Mouse (Mus musculus) embryo, embryonic 9.5 days (tissue): Measurements from ENCODE around the gene Drg1.
A peak's percentile ranks its signal among the peaks of the same experiment; 100 is the strongest.
"Not testable (repeated sequence)": the region's sequence is repeated elsewhere in the genome, so short reads cannot be mapped to it uniquely, and the experiment has no call there.

Source experiments
- DNase-seq: peaks from one replicate; pipeline ENCODE4 v3.0.0-alpha.2; 2017; ENCODE audit errors: extremely low spot score

The Drg1 gene

GRCm38 (mm10) chr11:3212526-3212925 lies 53.7 kb downstream of the Drg1 start:
- no peak for DNase-seq

- no peak for DNase-seq
Measured at GRCm38 (mm10) chr11:3206783-3207182, 59.4 kb downstream of the Drg1 start.

- DNase-seq = no peak
Measured at GRCm38 (mm10) chr11:3205207-3205606, 61.0 kb downstream of the Drg1 start.

GRCm38 (mm10) chr11:3203771-3204170 lies 62.4 kb downstream of the Drg1 start:
- DNase-seq = no peak

GRCm38 (mm10) chr11:3202781-3203441 lies 63.3 kb downstream of the Drg1 start:
- DNase-seq = peak; percentile 71

GRCm38 (mm10) chr11:3202231-3202701 lies 63.9 kb downstream of the Drg1 start, which contains the start of gene Eif4enif1:
TSS of gene Eif4enif1 (plus strand) at chr11:3202392.
- peak; percentile 94 for DNase-seq

GRCm38 (mm10) chr11:3201326-3202230 lies 64.6 kb downstream of the Drg1 start:
- no peak for DNase-seq

GRCm38 (mm10) chr11:3200636-3201035 lies 65.6 kb downstream of the Drg1 start:
- DNase-seq = not testable (repeated sequence)

- no peak for DNase-seq
Measured at GRCm38 (mm10) chr11:3193363-3193762, 72.9 kb downstream of the Drg1 start, which contains the start of gene Sfi1. TSS of gene Sfi1 (minus strand) at chr11:3193463.

- not testable (repeated sequence) for DNase-seq
Measured at GRCm38 (mm10) chr11:3182707-3183106, 83.5 kb downstream of the Drg1 start.

GRCm38 (mm10) chr11:3181971-3182370 lies 84.2 kb downstream of the Drg1 start:
- not testable (repeated sequence) for DNase-seq

GRCm38 (mm10) chr11:3181250-3181649 lies 85.0 kb downstream of the Drg1 start:
- DNase-seq = peak; percentile 33

GRCm38 (mm10) chr11:3180510-3181160 lies 85.6 kb downstream of the Drg1 start:
- not testable (repeated sequence) for DNase-seq

GRCm38 (mm10) chr11:3179726-3180092 lies 86.5 kb downstream of the Drg1 start:
- DNase-seq = not testable (repeated sequence)

- not testable (repeated sequence) for DNase-seq
Measured at GRCm38 (mm10) chr11:3178968-3179725, 87.1 kb downstream of the Drg1 start.

GRCm38 (mm10) chr11:3173425-3174318 lies 92.5 kb downstream of the Drg1 start:
- not testable (repeated sequence) for DNase-seq

- DNase-seq = not testable (repeated sequence)
Measured at GRCm38 (mm10) chr11:3172526-3172925, 93.7 kb downstream of the Drg1 start.

- not testable (repeated sequence) for DNase-seq
Measured at GRCm38 (mm10) chr11:3171931-3172330, 94.3 kb downstream of the Drg1 start.

- DNase-seq = not testable (repeated sequence)
Measured at GRCm38 (mm10) chr11:3169042-3169441, 97.2 kb downstream of the Drg1 start.

GRCm38 (mm10) chr11:3167571-3168001 lies 98.6 kb downstream of the Drg1 start:
- not testable (repeated sequence) for DNase-seq
